Mouse (Mus musculus) adipocyte (in vitro differentiated cells): Measurements from ENCODE around the gene Dpep3.

Experiments
- DNase-seq: peaks from one replicate; pipeline ENCODE4 v3.0.0-alpha.2; 2016; ENCODE audit warnings: low spot score

Dpep3 gene

GRCm38 (mm10) chr8:105935863-105936603 lies 43.2 kb downstream of the Dpep3 start:
- no peak for DNase-seq

DNA sequence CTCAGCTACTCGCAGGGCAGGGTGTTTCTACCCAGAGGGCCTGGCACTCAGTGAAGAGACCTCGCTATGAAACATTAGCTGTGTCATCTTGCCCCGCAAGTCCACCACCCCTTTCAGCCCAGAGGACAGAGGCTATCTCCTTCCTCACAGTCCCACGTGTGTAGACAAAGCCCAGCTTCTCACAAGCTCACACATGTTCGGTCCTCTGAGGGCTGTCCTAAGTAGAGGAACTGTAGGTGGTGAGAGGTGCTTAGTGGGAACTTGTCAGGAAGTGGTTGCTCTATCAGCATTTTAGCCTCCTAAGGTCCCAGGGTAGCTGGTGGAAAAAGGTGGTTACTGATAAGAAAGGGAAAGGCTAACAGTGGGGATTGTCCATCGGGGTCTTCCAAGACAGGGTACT lies 44.1 kb downstream of the Dpep3 start:
- DNase-seq: no peak

DNA sequence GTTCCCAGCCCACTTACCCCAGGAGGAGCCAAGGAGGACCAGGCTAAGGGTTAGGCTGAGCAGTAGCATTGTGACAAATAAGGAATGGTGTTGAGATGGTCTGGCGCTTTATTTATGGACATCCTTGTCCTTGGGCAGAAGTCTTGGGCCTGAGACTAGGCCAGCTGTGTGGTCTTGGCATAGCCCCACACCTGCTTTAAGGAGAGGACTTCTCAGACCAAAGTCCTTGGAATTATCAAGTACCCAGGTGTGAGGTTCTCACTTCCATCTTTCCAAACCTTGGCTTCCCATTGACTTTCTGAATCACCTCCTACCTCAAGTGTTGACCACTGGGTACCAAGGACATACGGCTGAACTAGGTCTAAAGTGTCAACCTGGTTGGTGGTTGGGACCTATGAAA lies 45.5 kb downstream of the Dpep3 start, which contains the start of gene Ctrl:
Gene Ctrl (minus strand): TSS at position 101 of the 400 bp plus-strand sequence.
- DNase-seq: no peak

GRCm38 (mm10) chr8:105932525-105932924 lies 46.7 kb downstream of the Dpep3 start:
- no peak for DNase-seq

DNA sequence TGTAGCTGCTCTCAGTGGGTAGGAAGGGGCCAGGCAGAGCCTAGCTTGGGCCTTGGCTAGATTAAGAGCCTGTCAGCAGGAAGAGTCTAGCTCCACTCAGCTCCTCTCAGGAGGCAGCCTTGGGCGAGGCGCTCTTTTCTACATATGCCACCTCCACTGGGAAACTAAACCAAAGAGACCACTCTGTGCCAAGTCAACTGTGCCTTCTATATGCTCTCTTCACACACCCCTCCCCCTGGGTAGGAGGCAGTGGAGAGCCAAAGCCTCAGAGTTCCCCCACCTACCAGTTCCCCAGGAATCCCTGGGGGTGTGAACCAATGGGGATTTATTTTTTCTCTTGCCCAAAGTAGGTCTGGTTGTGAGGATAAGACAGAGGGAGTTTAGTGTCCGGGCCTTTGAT lies 48.0 kb downstream of the Dpep3 start:
- no peak for DNase-seq

DNA sequence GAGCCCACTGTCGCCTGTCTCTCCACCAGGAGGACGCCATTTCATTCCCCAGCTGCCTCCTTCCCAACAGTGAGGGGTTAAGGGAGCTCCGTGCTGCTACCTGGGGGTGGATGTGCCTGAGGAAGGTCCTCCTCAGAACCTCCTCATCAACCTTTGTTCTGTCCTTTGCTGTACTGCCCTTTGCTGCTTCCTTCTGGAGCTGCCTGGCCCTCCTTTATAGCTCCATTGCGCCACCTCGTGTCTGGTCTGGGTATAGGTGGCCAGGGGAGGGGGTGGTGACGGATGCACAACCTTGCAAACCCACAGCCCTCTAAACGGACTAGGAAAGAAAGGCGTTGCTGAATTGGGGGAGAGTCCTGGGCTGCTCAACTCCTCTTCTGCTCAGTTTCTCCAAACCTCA lies 48.6 kb downstream of the Dpep3 start:
- DNase-seq: peak; percentile 86

GRCm38 (mm10) chr8:105925123-105925522 lies 54.1 kb downstream of the Dpep3 start:
- no peak for DNase-seq
